Mouse (Mus musculus): Measurements from ENCODE around the gene Mrgpra2a. TPM values are rescaled to one million over a fixed set of nuclear protein-coding genes. Genes with fewer than 3 reads are reported as not detected.

Gene Mrgpra2a
- polyA plus RNA-seq, 1 experiment from 2014 or later, result not detected

Other genes starting within 250 kb of the Mrgpra2a start
- gene Mrgpra6, start 247.2 kb downstream of the Mrgpra2a start, polyA plus RNA-seq (2015; fragmentation: Nextera tagmentation; extraction: Ambion mirVana), result not detected in 2 replicates
- not detected in 2 replicates for gene Mrgpra9, start 199.3 kb downstream of the Mrgpra2a start, polyA plus RNA-seq (2015; fragmentation: Nextera tagmentation; extraction: Ambion mirVana)
- gene Mrgpra1, start 97.9 kb downstream of the Mrgpra2a start, polyA plus RNA-seq (2015; fragmentation: Nextera tagmentation; extraction: Ambion mirVana), result not detected in 2 replicates
- gene Mrgpra2b, start 76.7 kb upstream of the Mrgpra2a start, polyA plus RNA-seq (2015; fragmentation: Nextera tagmentation; extraction: Ambion mirVana), result not detected in 2 replicates
- not detected in 2 replicates for gene Mrgpra3, start 149.2 kb upstream of the Mrgpra2a start, polyA plus RNA-seq (2015; fragmentation: Nextera tagmentation; extraction: Ambion mirVana)